Mouse (Mus musculus) brain, adult 2 months (tissue): ENCODE measurements around the gene Mcpt9.
"Not testable (repeated sequence)": the region's sequence is repeated elsewhere in the genome, so short reads cannot be mapped to it uniquely, and the experiment has no call there.

Experiments
- DNase-seq: peaks from one replicate; pipeline ENCODE4 v3.0.0; 2011; ENCODE audit warnings: low read depth, low spot score

The Mcpt9 gene

DNA sequence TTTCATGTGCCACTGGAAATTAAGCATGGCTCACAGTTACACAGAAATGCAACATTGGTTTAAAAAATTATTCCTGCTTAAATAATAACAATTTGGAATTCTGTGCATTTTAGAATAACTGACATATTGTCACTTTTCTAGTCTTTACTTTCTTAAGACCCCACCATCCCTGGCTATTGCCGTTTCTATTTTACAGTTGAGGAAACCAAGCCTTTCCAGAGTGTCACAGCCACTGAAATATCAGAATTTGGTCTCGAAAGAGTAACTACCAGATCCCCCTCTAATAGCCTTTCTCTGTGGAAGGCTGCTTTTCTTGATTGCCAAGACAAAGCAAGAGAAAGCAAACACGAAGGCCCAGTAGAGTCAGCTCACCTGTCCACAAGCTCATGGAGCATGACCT is at the start of gene Mcpt9:
Mcpt9 (minus strand) TSS at position 101 of the 400 bp plus-strand sequence.
- not testable (repeated sequence) for DNase-seq

DNA sequence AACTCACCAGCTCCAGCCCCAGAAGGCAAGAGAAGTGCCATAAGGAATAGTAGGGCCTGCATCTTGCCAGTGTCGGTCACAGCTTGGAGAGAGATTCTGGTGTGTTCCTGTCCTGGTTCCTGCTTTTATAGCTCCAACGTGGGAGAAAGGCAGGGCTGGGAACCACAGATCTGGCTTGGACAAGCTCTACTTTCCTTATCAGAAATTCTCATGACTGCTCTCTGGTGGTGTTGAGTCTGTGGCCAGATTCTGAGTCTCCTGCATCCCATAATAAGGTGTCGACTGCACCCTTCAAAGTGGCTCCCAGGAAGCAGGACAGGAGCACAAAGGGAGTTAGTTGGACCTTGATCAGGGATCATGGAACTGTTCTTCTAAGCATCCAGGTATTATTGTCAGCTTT is 31.9 kb upstream of the Mcpt9 start, which contains the start of gene Mcpt4:
Mcpt4 (minus strand) TSS at position 101 of the 400 bp plus-strand sequence.
- DNase-seq = not testable (repeated sequence)

DNA sequence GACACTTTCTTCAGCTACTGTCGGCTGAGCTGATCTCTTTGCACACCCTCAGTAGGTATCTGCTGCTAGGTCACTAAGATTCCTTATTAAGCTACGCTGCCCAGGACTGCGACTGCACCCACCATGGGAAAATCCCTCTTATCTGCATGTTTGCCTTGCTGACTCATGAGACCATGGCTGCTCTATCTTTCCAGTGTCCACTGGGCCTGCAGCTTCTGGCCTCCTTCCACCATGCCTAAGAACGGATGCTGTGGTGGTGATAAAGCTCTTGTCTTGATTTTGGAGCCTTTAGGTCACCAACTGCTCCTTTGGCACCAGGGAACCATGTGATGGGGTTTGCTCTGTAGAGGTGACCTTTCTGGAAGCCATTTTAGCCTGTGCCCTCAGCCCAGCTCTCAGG is 27.4 kb upstream of the Mcpt9 start:
- no peak for DNase-seq

DNA sequence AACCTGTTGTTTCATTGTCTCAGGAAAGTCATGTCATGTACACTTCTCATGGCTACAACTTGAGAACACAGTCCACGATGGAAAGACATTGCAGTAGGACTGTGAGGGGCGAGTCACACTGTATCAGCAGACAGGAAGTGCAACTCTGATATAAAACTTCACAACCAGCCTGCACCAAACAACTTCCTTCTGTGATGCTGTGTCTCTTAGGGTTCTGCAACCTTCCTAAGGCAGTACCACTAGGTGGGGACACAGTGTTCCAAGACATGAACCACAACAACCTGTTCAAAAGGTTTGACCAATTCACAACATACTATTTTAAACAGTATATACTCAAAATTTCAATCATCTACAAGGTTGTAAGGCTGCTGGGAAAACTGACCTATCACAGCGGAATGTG is 25.1 kb upstream of the Mcpt9 start:
- DNase-seq = no peak

DNA sequence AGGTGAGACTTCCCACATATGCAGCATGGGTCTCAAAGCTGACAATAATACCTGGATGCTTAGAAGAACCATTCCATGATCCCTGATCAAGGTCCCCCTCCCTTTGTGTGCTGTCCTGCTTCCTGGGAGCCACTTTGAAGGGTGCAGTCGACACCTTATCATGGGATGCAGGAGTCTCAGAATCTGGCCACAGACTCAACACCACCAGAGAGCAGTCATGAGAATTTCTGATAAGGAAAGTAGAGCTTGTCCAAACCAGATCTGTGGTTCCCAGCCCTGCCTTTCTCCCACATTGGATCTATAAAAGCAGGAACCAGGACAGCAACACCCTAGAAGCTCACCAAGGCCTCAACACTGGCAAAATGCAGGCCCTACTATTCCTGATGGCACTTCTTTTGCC is 11.5 kb upstream of the Mcpt9 start, which contains the start of gene Mcpt2:
Mcpt2 (plus strand) TSS at position 250 of the 400 bp plus-strand sequence.
- DNase-seq = not testable (repeated sequence)

DNA sequence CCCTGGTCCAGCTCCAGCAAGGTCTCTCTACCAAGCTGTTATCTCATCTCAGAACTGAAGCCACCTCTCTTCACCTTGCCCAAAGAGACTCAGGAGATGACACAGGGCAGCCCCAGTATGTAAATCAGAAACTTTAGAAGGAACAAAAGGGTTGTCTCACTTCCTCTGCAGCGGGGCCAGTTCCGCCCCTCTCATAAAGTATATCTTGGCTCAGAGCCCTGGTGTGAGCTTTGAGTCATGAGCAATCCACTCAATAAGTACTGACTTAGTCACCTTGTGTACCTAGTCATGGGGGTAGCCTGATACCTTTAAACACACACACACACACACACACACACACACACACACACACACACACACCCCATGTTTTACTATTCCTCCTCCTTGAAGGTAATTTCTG is 4.1 kb upstream of the Mcpt9 start:
- DNase-seq = no peak

DNA sequence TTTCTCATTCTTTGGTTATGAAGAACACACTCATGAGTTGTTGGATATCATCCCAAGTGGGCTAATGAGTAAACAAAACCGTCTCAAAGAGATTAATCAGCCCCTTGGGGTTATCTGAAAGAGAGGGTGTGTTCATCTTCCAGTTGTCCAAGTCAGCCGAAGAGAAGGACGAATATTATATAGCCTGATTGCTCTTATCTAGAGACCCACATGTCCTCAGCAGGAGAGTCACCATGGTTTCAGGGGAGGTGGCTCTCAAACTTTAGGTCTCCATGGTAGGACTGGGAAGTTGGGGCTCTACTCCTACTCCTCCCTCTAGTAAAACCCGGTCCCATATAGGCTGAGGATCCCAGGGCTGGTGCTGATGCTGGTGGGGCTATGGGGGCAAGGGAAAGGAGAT is 9.0 kb downstream of the Mcpt9 start:
- not testable (repeated sequence) for DNase-seq

DNA sequence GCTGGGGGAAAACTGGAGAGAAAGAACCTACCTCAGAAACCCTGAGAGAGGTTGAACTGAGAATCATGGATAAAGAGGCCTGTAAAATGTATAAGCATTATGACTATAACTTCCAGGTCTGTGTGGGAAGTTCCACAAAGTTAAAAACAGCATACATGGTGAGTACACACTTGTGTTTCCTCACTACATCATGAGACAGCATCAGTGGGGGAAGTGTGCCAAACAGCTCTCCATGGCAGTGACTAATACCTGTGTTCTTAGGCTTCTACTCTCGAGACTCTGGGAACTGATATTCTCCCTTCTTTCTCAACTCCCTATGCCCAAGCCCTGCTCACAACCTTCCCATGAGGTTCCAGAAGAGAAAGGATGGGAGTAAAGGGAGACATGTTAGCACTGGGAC is 10.8 kb downstream of the Mcpt9 start:
- DNase-seq = peak; percentile 54

DNA sequence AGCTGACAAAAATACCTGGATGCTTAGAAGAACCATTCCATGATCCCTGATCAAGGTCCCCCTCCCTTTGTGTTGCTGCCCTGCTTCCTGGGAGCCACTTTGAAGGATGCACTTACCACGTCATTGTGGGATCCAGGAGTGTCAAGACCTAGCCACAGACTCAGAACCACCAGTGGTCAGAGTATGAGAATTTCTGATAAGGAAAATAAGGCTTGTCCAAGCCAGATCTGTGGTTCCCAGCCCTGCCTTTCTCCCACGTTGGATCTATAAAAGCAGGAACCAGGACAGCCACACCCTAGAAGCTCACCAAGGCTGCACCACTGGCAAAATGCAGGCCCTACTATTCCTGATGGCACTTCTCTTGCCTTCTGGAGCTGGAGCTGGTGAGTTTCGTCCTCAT is 12.6 kb downstream of the Mcpt9 start, which contains the start of gene Mcpt1:
Mcpt1 (plus strand) TSS at position 301 of the 400 bp plus-strand sequence.
- DNase-seq = not testable (repeated sequence)

DNA sequence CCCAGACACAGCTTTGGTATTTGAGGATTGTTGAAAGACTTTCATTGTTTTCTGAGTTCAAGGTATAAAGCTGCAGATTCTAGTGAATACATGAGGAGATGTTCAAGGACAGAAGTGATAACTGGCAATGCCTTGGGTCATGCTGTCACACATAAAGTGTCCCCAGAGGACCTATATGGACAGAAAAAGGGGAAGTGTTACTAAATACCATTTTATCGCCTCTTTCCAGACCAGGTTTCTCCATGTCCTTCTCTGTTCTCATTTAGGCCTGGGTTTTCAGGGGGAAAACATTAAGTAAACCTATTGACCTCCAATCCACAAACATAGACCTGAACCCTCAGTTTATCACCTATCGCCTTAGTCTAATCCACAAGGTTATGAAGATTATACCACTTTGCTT is 16.4 kb downstream of the Mcpt9 start:
- DNase-seq = no peak

DNA sequence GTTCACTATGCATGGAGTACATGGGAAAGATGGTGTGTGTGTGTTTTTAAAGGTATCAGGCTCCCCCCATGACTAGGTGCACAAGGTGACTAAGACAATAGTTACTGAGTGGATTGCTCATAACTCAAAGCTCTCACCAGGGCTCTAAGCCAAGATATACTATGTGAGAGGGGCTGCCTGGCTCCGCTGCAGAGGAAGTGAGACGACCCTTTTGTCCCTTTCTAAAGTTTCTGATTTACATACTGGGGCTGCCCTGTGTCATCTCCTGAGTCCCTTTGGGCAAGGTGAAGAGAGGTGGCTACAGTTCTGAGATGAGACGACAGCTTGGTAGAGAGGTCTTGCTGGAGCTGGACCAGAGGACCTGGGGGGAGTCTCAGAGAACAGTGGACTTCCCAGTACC is 17.1 kb downstream of the Mcpt9 start:
- DNase-seq = no peak

DNA sequence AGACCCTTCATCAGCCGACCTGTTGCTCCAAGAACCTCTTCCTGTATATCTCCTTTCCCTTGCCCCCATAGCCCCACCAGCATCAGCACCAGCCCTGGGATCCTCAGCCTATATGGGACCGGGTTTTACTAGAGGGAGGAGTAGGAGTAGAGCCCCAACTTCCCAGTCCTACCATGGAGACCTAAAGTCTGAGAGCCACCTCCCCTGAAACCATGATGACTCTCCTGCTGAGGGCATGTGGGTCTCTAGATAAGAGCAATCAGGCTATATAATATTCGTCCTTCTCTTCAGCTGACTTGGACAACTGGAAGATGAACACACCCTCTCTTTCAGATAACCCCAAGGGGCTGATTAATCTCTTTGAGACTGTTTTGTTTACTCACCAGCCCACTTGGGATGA is 42.8 kb downstream of the Mcpt9 start:
- not testable (repeated sequence) for DNase-seq
